Mouse (Mus musculus): ENCODE data around the gene Ncs1. TPM values are rescaled to one million over a fixed set of nuclear protein-coding genes. Genes with fewer than 3 reads are reported as not detected.

Gene Ncs1
- polyA plus RNA-seq, 1 experiment from 2014 or later, result 59.5 TPM

DNA sequence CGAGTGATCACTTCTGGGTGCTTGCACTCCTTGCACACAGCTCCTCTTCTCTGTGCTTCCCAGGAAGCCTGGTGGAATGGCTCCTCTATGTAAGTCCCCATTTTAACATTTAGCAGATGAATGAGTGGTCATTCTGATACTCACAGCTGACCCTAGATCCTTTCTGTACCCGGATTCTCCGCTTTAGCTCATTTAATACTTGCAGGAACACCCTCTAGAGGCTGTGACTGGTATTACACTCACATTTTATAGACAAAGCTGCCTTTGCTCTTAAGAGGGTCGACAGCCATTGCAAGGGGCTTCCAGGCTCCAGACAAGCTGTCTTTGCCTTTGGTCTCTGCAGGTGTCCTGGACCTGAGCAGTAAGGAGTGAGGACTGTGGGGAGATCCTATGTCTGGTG, 53.6 kb downstream of the Ncs1 start:
- Histone ChIP-seq H3K27ac (replicated peaks; ENCODE audit: low read depth, low read length) (no peak overlapping the region), H3K4me3 (ENCODE audit: low read depth, low read length) (no peak overlapping the region), H3K9ac (replicated peaks; ENCODE audit: low read length) (no peak overlapping the region), H3K36me3 (replicated peaks; ENCODE audit: control insufficient read depth, insufficient read depth, low read depth, low read length) (no peaks in the 10 kb centered on the region), H3K9me3 (replicated peaks; ENCODE audit: control insufficient read depth, low read length) (no peaks in the 10 kb centered on the region), H3K4me2 (ENCODE audit: low read depth, low read length) (no peak overlapping the region), H3K4me1 (ENCODE audit: control insufficient read depth, insufficient read depth, low read length) (no peaks in the 10 kb centered on the region), H3K27me3 (ENCODE audit: control insufficient read depth, insufficient read depth, low read length) (no peaks in the 10 kb centered on the region)
- DNase-seq (ENCODE audit: low spot score) (peak; percentile 88), ATAC-seq (replicated peaks; ENCODE audit: insufficient number of reproducible peaks, low FRiP score, low TSS enrichment, low read depth) (no peak)
- 23% methylated on average over 4 of the region's 4 CpGs for WGBS

DNA sequence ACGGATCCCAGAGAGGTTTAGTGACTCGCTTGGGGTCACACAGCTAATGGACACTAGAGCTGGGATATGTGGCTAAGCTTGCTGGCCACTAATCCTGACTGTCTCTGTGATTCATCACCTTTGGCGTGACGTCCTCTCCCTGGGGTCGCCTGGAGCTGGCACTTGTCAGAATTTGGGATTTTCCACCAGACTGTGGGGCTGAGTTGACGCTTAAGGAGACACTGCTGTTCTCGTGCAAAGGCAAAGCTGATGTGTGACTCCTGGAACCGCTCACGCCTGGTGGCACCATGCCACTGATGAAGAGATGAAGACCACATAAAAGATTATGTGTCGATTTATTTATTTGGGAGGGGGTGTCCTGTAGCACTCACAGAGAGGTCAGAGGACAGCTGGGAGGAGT, 54.4 kb downstream of the Ncs1 start:
- DNase-seq (ENCODE audit: low spot score), result no peak
- no peaks in the 10 kb centered on the region for H3K9me3 ChIP-seq (replicated peaks; ENCODE audit: control insufficient read depth, low read length)
- 79% methylated on average over 10 of the region's 10 CpGs for WGBS
- H3K4me3 ChIP-seq (ENCODE audit: low read depth, low read length), result no peak overlapping the region
- no peaks in the 10 kb centered on the region for H3K36me3 ChIP-seq (replicated peaks; ENCODE audit: control insufficient read depth, insufficient read depth, low read depth, low read length)
- H3K4me2 ChIP-seq (ENCODE audit: low read depth, low read length), result no peak overlapping the region
- H3K4me1 ChIP-seq (ENCODE audit: control insufficient read depth, insufficient read depth, low read length), result no peaks in the 10 kb centered on the region
- no peaks in the 10 kb centered on the region for H3K27me3 ChIP-seq (ENCODE audit: control insufficient read depth, insufficient read depth, low read length)
- no peak overlapping the region for H3K27ac ChIP-seq (replicated peaks; ENCODE audit: low read depth, low read length)
- H3K9ac ChIP-seq (replicated peaks; ENCODE audit: low read length), result no peak overlapping the region
- no peak for ATAC-seq (replicated peaks; ENCODE audit: insufficient number of reproducible peaks, low FRiP score, low TSS enrichment, low read depth)

GRCm38 (mm10) chr2:31303177-31303576, 57.6 kb downstream of the Ncs1 start:
- Histone ChIP-seq H3K4me2 (ENCODE audit: low read depth, low read length) (no peak overlapping the region), H3K27ac (replicated peaks; ENCODE audit: low read depth, low read length) (no peak overlapping the region), H3K36me3 (replicated peaks; ENCODE audit: control insufficient read depth, insufficient read depth, low read depth, low read length) (no peaks in the 10 kb centered on the region), H3K27me3 (ENCODE audit: control insufficient read depth, insufficient read depth, low read length) (no peaks in the 10 kb centered on the region), H3K9me3 (replicated peaks; ENCODE audit: control insufficient read depth, low read length) (no peaks in the 10 kb centered on the region), H3K4me3 (ENCODE audit: low read depth, low read length) (no peak overlapping the region), H3K4me1 (ENCODE audit: control insufficient read depth, insufficient read depth, low read length) (no peaks in the 10 kb centered on the region), H3K9ac (replicated peaks; ENCODE audit: low read length) (no peak overlapping the region)
- WGBS, result 83% methylated on average over 9 of the region's 9 CpGs
- ATAC-seq (replicated peaks; ENCODE audit: insufficient number of reproducible peaks, low FRiP score, low TSS enrichment, low read depth) (no peak), DNase-seq (ENCODE audit: low spot score) (no peak)

DNA sequence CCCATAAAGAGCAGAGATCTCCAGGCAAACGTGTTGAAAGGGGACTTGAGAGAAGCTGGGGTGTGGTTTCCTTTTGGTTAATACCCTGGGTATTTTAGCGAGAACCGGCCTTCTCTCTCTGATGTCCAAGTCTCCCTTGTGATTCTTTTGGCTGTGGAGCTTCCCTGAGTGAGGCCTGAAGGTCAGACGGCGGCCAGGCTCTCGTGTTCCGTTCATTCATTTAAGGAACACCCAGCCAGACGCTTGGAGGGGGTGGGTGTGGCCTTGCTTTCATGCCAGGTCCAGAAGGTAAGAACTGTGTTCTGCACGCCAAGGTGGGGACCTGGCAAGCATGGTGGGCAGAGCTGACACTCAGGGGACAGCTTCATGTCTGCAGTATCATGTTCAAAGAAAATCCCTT, 58.6 kb downstream of the Ncs1 start:
- WGBS, result 84% methylated on average over 9 of the region's 9 CpGs
- Histone ChIP-seq H3K27me3 (ENCODE audit: control insufficient read depth, insufficient read depth, low read length) (no peaks in the 10 kb centered on the region), H3K36me3 (replicated peaks; ENCODE audit: control insufficient read depth, insufficient read depth, low read depth, low read length) (no peaks in the 10 kb centered on the region), H3K9me3 (replicated peaks; ENCODE audit: control insufficient read depth, low read length) (no peaks in the 10 kb centered on the region), H3K27ac (replicated peaks; ENCODE audit: low read depth, low read length) (no peak overlapping the region), H3K4me2 (ENCODE audit: low read depth, low read length) (no peak overlapping the region), H3K4me1 (ENCODE audit: control insufficient read depth, insufficient read depth, low read length) (no peaks in the 10 kb centered on the region), H3K4me3 (ENCODE audit: low read depth, low read length) (no peak overlapping the region), H3K9ac (replicated peaks; ENCODE audit: low read length) (no peak overlapping the region)
- no peak for DNase-seq (ENCODE audit: low spot score)
- no peak for ATAC-seq (replicated peaks; ENCODE audit: insufficient number of reproducible peaks, low FRiP score, low TSS enrichment, low read depth)

GRCm38 (mm10) chr2:31304801-31305665, 59.4 kb downstream of the Ncs1 start:
- no peaks in the 10 kb centered on the region for H3K9me3 ChIP-seq (replicated peaks; ENCODE audit: control insufficient read depth, low read length)

GRCm38 (mm10) chr2:31305684-31306083, 60.1 kb downstream of the Ncs1 start:
- Histone ChIP-seq H3K9ac (replicated peaks; ENCODE audit: low read length) (no peak overlapping the region), H3K4me3 (ENCODE audit: low read depth, low read length) (no peak overlapping the region), H3K27me3 (ENCODE audit: control insufficient read depth, insufficient read depth, low read length) (no peaks in the 10 kb centered on the region), H3K4me1 (ENCODE audit: control insufficient read depth, insufficient read depth, low read length) (no peaks in the 10 kb centered on the region), H3K36me3 (replicated peaks; ENCODE audit: control insufficient read depth, insufficient read depth, low read depth, low read length) (no peaks in the 10 kb centered on the region), H3K27ac (replicated peaks; ENCODE audit: low read depth, low read length) (no peak overlapping the region), H3K9me3 (replicated peaks; ENCODE audit: control insufficient read depth, low read length) (no peaks in the 10 kb centered on the region), H3K4me2 (ENCODE audit: low read depth, low read length) (no peak overlapping the region)
- WGBS, result 47% methylated on average over 4 of the region's 4 CpGs
- no peak for ATAC-seq (replicated peaks; ENCODE audit: insufficient number of reproducible peaks, low FRiP score, low TSS enrichment, low read depth)
- DNase-seq (ENCODE audit: low spot score), result peak; percentile 39

More at GRCm38 (mm10) chr2:31304801-31305665, 59.4 kb downstream of the Ncs1 start:
- Histone ChIP-seq H3K9ac (replicated peaks; ENCODE audit: low read length) (no peak overlapping the region), H3K4me1 (ENCODE audit: control insufficient read depth, insufficient read depth, low read length) (no peaks in the 10 kb centered on the region), H3K27me3 (ENCODE audit: control insufficient read depth, insufficient read depth, low read length) (no peaks in the 10 kb centered on the region), H3K36me3 (replicated peaks; ENCODE audit: control insufficient read depth, insufficient read depth, low read depth, low read length) (no peaks in the 10 kb centered on the region), H3K4me2 (ENCODE audit: low read depth, low read length) (no peak overlapping the region), H3K4me3 (ENCODE audit: low read depth, low read length) (no peak overlapping the region), H3K27ac (replicated peaks; ENCODE audit: low read depth, low read length) (no peak overlapping the region)
- 74% methylated on average over 22 of the region's 22 CpGs for WGBS
- DNase-seq (ENCODE audit: low spot score) (no peak), ATAC-seq (replicated peaks; ENCODE audit: insufficient number of reproducible peaks, low FRiP score, low TSS enrichment, low read depth) (no peak)

DNA sequence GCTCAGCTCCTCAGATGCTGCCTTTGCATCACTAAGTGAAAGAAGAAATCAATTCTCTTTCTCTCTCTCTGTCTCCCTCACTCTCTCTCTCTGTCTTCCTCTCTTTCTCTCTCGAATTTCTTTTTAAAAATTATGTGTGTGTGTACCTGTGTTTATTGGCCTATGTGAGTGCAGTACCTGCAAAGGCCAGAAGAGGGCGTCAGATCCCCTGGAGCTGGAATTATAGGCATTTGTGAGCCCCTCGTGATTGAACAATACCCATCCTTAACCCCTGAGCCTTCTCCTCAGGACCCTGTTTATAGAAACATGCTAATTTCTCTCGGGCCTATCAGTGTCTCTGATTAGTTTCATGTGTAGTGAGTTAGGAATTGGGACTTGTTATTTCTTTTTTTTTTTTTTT, 62.6 kb downstream of the Ncs1 start:
- Histone ChIP-seq H3K9me3 (replicated peaks; ENCODE audit: control insufficient read depth, low read length) (no peaks in the 10 kb centered on the region), H3K27me3 (ENCODE audit: control insufficient read depth, insufficient read depth, low read length) (peaks cover 7% of the 10 kb centered on the region), H3K27ac (replicated peaks; ENCODE audit: low read depth, low read length) (no peak overlapping the region), H3K36me3 (replicated peaks; ENCODE audit: control insufficient read depth, insufficient read depth, low read depth, low read length) (no peaks in the 10 kb centered on the region), H3K4me1 (ENCODE audit: control insufficient read depth, insufficient read depth, low read length) (no peaks in the 10 kb centered on the region), H3K9ac (replicated peaks; ENCODE audit: low read length) (no peak overlapping the region), H3K4me2 (ENCODE audit: low read depth, low read length) (no peak overlapping the region), H3K4me3 (ENCODE audit: low read depth, low read length) (no peak overlapping the region)
- DNase-seq (ENCODE audit: low spot score) (no peak), ATAC-seq (replicated peaks; ENCODE audit: insufficient number of reproducible peaks, low FRiP score, low TSS enrichment, low read depth) (no peak)
- WGBS, result 58% methylated on average over 4 of the region's 4 CpGs

DNA sequence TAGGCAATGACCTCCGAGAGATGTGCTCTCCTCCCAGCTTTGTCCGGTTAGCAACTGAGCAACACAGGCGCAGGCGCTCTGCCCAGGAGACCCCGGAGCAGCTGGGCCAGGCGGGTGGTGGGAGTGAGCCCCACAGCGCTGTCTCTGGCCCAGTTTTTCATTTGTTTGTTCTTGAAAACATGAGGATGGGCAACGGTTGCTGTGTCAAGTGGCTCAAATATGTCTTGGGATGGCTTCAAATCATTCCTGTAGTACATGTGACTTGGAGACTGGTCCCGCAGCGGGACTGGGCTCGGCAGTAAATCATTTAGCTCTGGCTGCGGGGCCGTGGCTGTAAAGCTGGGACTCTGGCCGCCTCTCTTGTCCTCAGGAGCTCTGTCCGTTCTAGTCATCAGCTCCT, 63.9 kb downstream of the Ncs1 start:
- H3K27me3 ChIP-seq (ENCODE audit: control insufficient read depth, insufficient read depth, low read length), result peaks cover 20% of the 10 kb centered on the region
- 78% methylated on average over 15 of the region's 15 CpGs for WGBS
- H3K9me3 ChIP-seq (replicated peaks; ENCODE audit: control insufficient read depth, low read length), result no peaks in the 10 kb centered on the region
- no peaks in the 10 kb centered on the region for H3K36me3 ChIP-seq (replicated peaks; ENCODE audit: control insufficient read depth, insufficient read depth, low read depth, low read length)
- H3K9ac ChIP-seq (replicated peaks; ENCODE audit: low read length), result no peak overlapping the region
- no peak overlapping the region for H3K4me2 ChIP-seq (ENCODE audit: low read depth, low read length)
- DNase-seq (ENCODE audit: low spot score) (no peak), ATAC-seq (replicated peaks; ENCODE audit: insufficient number of reproducible peaks, low FRiP score, low TSS enrichment, low read depth) (no peak)
- no peak overlapping the region for H3K27ac ChIP-seq (replicated peaks; ENCODE audit: low read depth, low read length)
- no peak overlapping the region for H3K4me3 ChIP-seq (ENCODE audit: low read depth, low read length)
- H3K4me1 ChIP-seq (ENCODE audit: control insufficient read depth, insufficient read depth, low read length), result peaks cover 6% of the 10 kb centered on the region
